In the genomic region with DNA sequence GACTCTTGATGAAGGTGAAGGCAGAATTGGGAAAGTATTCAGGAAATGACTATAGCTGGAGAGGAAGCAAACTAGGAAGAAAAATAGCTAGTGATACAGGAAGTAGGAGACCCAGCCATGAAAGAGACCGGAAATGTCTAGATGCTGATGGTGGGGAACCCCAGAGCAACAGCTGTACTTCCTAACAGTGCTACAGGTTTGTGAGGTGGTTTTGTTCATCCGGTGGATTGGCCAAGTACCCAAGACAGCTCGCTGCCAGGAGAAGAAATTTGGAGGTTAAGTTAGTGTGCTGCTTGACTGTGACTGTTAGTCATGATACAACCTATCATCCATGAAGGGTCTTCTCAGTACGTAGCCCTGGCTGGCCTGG, we compare ENCODE assay signal across 10 mouse cellular contexts.
DNase-seq lines count a peak whose midpoint lies in the region; ATAC-seq and TF ChIP-seq lines count a peak whose summit lies in the region.
"Had no signal": no experiment of that assay in that cellular context is flagged by ENCODE, and none has a peak within 500 bp of the region (broad histone marks: within the 10 kb centered on the region; RNA-seq: fewer than 3 reads in every experiment).

No protein-coding gene starts in this region.

- ATAC-seq in kidney, postnatal 0 days (replicated peaks; ENCODE audit: low FRiP score, low read depth): no peak
- ATAC-seq in kidney, embryonic 14.5 days (ENCODE audit: low FRiP score, low TSS enrichment): no peak
- peak; percentile 98 for ATAC-seq in inflammation-experienced regulatory T-cells, adult 6 months
- ATAC-seq in stomach, embryonic 14.5 days (ENCODE audit: insufficient number of reproducible peaks, insufficient read depth, low FRiP score, low read depth): no peak
- ATAC-seq: forebrain, embryonic 16.5 days had no signal

- no peaks in the 10 kb centered on the region for H3K27me3 ChIP-seq in kidney, postnatal 0 days (ENCODE audit: insufficient read depth, low read length)
- H3K27me3 ChIP-seq in kidney, embryonic 14.5 days (ENCODE audit: control insufficient read depth, insufficient read depth, low read length): no peaks in the 10 kb centered on the region
- no peaks in the 10 kb centered on the region for H3K27me3 ChIP-seq in stomach, embryonic 14.5 days (ENCODE audit: control insufficient read depth, insufficient read depth, low read length)

- H3K4me1 ChIP-seq in kidney, postnatal 0 days (replicated peaks; ENCODE audit: insufficient read depth, low read length): no peaks in the 10 kb centered on the region; the same call in 1 of the 2 replicates
- H3K4me1 ChIP-seq in kidney, embryonic 14.5 days (ENCODE audit: control insufficient read depth, insufficient read depth, low read length): 0 out of 2 replicates have a peak, but pooled peaks cover 3% of the 10 kb centered on the region
- no peaks in the 10 kb centered on the region for H3K4me1 ChIP-seq in stomach, embryonic 14.5 days (ENCODE audit: control insufficient read depth, insufficient read depth, low read length)

- peak overlapping the region; percentile 64 for H3K27ac ChIP-seq in kidney, postnatal 0 days
- no peak overlapping the region for H3K27ac ChIP-seq in kidney, embryonic 14.5 days (ENCODE audit: low read depth, low read length)
- peak overlapping the region; percentile 52; the same call in 1 of the 2 replicates for H3K27ac ChIP-seq in stomach, embryonic 14.5 days (ENCODE audit: low read length)

- no peak for TF ChIP-seq CTCF in kidney, postnatal 0 days (IDR thresholded peaks at IDR 0.05; ENCODE audit: low read depth)

- no peak overlapping the region for H3K4me2 ChIP-seq in kidney, postnatal 0 days (ENCODE audit: low read length)
- no peak overlapping the region for H3K4me2 ChIP-seq in kidney, embryonic 14.5 days (replicated peaks; ENCODE audit: low read depth, low read length)
- H3K4me2 ChIP-seq in stomach, embryonic 14.5 days (replicated peaks; ENCODE audit: low read depth, low read length): no peak overlapping the region

- H3K9me3 ChIP-seq in kidney, postnatal 0 days (replicated peaks; ENCODE audit: low read length): no peaks in the 10 kb centered on the region
- no peaks in the 10 kb centered on the region for H3K9me3 ChIP-seq in kidney, embryonic 14.5 days (ENCODE audit: control insufficient read depth, low read length)
- H3K9me3 ChIP-seq in stomach, embryonic 14.5 days (ENCODE audit: control insufficient read depth, low read depth, low read length): no peaks in the 10 kb centered on the region

- WGBS in kidney, postnatal 0 days: 78% methylated on average over 4 of the region's 4 CpGs
- 87% methylated on average over 4 of the region's 4 CpGs for WGBS in kidney, embryonic 14.5 days
- 81% methylated on average over 4 of the region's 4 CpGs for WGBS in stomach, embryonic 14.5 days

- DNase-seq in kidney, postnatal 0 days (ENCODE audit: low spot score): no peak
- peak; percentile 88 for DNase-seq in T-cell, adult 2 months (ENCODE audit: low spot score)
- DNase-seq in left cerebral cortex, adult 11 months (ENCODE audit: low spot score): no peak
- DNase-seq in cerebellum, adult 18-20 months: no peak
- no peak for DNase-seq in cerebellum, adult 9-11 months
- DNase-seq: cerebellum, adult 2 months had no signal

- H3K9ac ChIP-seq in kidney, postnatal 0 days (ENCODE audit: low read depth, low read length): no peak overlapping the region
- H3K9ac ChIP-seq in kidney, embryonic 14.5 days (ENCODE audit: low read depth, low read length): no peak overlapping the region
- H3K9ac ChIP-seq in stomach, embryonic 14.5 days (replicated peaks; ENCODE audit: low read depth, low read length): no peak overlapping the region

- no peaks in the 10 kb centered on the region for H3K36me3 ChIP-seq in kidney, postnatal 0 days (ENCODE audit: insufficient read depth, low read length)
- no peaks in the 10 kb centered on the region for H3K36me3 ChIP-seq in kidney, embryonic 14.5 days (ENCODE audit: control insufficient read depth, insufficient read depth, low read length)
- no peaks in the 10 kb centered on the region for H3K36me3 ChIP-seq in stomach, embryonic 14.5 days (ENCODE audit: control insufficient read depth, insufficient read depth, low read length)

- no peak overlapping the region for H3K4me3 ChIP-seq in kidney, postnatal 0 days (replicated peaks; ENCODE audit: low read depth, low read length)
- H3K4me3 ChIP-seq in kidney, embryonic 14.5 days (ENCODE audit: low read length): no peak overlapping the region
- no peak overlapping the region for H3K4me3 ChIP-seq in stomach, embryonic 14.5 days (ENCODE audit: low read depth, low read length)
